Mouse (Mus musculus) ovary, postnatal 14 days (tissue): ENCODE measurements around the gene Rab1a.
"Not testable (repeated sequence)": the region's sequence is repeated elsewhere in the genome, so short reads cannot be mapped to it uniquely, and the experiment has no call there.

Experiments
- DNase-seq: peaks from one replicate; pipeline ENCODE4 v3.0.0; 2022; ENCODE audit warnings: low spot score

The Rab1a gene

DNA sequence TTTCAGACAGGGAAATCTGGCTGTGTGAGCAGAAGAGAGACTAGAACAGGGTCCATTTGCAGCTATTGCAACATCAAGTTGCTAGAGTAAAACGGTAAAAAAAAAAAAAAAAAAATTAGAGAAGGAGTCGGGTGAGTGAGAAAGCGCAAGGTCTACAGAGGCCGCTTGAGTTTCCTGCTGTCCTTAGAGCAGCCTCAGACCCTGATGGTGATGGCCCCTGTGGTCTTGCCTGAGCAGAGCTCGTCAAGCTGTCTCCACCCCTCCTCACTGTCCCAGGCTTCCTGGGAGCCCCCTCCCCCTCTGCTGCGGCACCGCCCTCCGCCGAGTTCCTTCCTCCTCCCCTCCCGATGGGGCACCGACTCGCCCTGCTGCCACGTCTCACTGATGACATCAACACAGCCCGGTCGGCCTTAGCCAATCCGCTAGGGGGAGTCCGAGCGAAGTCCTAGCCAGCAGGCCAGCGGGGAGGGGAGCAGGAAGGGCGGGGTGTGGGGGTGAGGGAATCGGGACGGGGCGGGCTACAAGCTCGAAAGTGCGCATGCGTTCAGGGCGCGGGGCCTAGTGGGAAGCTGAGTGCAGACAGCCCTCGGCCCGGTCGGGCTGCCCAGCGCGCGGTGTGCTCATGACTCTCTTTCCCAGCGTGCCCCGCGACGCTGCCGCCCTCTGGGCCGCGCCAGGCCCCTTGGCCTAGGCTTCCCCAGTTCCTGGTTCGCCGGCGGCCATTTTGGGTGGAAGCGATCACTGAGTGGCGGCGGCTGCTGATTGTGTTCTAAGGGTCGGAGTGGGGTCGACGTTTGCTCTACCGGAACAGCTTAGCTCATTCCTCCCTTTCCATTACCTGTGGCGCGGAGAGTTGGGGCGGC lies at the start of gene Rab1a:
Gene Rab1a, plus strand, starts transcription at position 720 of the 863 bp plus-strand sequence.
- peak; percentile 99 for DNase-seq

DNA sequence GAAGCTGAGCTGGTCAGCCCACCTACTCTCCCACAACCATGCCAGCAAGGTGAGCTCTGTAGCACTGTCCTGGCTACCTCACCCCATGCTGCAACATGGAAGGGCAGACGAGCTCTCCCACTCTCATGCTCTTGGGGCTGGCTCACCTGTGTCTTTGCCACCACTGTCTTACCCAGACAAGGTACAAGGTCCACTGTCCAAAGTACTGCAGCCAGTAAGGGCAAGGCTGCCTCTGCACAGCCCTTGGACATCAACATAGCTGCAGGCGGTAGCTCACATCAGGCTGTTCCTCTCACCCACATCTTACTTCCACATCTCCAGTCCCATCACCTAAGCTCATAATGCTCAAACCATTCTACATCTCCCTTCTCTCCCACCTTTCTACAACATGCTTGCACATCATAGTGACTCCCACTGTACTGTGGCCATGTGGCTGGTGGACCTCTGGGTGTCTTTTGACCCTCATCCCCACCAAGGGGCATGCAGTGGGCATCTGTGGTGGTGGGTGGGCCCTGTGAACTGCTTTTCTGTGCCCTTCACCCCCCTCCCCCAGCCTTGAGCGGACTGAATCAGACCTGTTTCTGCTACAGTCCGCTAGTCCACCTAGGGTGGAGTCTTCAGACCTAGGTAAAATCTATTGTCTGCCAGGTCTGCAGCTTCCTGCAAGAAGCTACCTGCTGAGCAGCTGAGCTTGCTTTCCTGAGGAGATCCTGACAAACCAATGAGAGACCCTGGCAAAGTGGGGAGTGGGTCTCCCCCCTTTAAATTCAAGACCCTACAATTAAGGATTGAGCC lies 48.9 kb upstream of the Rab1a start:
- no peak for DNase-seq

DNA sequence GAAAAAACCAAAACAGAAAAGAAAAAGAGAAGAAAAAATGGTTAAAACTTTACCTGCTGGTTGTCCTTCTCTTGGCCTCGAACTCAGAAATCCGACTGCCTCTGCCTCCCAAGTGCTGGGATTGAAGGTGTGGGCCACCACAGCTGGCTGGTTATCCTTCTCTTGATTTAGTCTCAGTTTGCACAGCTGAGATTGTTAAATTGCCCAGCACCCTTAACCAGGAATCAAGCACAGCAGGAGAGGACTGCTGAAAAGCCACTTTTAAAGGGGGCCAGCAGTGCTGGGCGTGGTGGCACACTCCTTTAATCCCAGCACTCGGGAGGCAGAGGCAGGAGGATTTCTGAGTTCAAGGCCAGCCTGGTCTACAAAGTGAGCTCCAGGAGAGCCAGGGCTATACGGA lies 47.7 kb upstream of the Rab1a start:
- not testable (repeated sequence) for DNase-seq

DNA sequence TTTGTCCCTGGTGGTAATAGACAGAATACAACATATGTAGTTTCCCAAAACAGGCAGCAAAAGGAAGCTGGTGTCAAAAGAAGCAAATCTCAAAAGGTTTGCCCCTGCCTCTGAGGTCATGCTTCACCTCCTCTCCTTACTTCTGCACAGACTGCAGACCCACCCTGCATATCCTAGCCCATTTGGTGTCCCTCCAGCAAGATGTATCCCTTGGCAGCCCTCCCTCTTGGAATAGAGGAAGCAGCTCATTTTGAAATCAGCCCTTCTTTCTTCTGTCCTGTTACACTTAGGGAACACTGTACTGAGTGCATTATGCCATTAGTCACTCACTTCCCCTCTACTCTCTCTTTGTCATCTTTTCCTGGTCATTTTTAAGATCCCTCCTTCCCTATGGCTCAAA lies 42.4 kb upstream of the Rab1a start:
- no peak for DNase-seq

GRCm38 (mm10) chr11:20164979-20165867 lies 36.0 kb upstream of the Rab1a start:
- DNase-seq: no peak

- DNase-seq: no peak
Measured at GRCm38 (mm10) chr11:20165991-20166390, 35.2 kb upstream of the Rab1a start.

GRCm38 (mm10) chr11:20166476-20166875 lies 34.8 kb upstream of the Rab1a start:
- DNase-seq: not testable (repeated sequence)

DNA sequence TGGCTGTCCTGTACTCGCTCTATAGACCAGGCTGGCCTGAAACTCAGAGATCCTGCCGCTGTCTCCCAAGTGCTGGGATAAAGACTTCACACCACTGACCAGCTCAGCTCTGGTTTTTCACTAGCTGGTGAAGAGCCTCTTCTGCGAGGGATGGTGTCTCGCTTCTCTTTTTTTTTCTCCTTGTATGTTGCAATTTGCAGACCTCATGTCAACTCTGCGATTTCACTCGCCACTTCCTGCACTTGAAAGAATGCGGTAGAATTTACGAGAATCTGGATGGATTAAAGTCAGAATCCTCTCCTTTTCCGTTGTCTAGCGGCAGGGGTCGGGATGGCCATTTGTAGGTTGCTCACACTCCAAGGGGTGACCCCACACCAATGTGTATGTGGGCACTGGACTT lies 32.3 kb upstream of the Rab1a start:
- DNase-seq: no peak

DNA sequence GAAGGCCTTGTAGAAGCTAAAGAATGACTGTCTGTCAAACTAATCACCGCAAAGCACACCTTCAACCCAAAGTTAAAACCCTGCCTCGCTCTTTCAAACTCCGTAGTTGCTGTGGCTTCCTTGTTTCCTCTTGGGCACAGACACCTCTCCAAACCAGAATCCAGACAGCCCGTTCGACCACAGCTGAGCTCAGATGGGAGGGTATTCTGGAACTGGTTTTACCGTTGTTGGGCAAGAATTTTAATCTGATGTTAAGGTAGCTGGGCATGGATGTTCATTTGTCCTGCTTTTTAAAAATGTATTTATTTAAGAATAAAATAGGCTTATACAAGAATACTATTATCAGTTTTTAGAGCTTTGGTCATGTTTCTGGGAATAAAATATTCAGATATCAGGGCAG lies 14.0 kb upstream of the Rab1a start:
- no peak for DNase-seq

DNA sequence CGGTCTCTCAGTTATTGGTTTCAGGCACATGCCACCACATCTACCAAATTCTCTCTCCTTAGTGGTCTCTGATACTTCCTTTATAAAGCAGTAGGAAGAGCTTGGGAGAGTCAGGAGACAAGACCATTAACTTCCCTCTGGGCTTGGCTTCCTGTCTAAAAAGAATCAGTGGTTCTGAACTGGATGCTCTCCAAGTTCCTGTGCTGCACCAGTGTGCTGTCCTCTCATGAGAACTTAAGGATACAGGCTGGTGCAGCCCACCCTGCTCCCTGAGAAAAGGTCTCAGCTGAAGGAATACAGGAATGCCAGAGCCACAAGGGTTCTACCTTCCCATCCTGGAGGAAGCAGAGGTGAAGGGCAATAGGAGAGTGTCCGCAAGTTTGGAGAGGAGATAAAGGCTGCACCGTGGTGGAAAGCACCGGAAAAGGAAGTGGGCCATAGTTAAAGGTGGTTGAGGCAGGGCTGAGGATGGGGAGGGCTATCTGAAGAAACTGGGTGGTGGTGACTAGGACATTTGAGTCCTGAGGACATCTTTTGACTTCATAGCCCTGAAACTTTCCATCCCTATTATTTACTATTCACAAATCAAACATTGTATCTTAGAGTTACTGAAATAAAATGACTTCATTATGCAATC lies 8.0 kb upstream of the Rab1a start:
- DNase-seq: no peak

- DNase-seq: peak; percentile 46
Measured at GRCm38 (mm10) chr11:20201661-20202101, 449 bp downstream of the Rab1a start.

- DNase-seq: no peak
Measured at GRCm38 (mm10) chr11:20202299-20203011, 1.2 kb downstream of the Rab1a start.

DNA sequence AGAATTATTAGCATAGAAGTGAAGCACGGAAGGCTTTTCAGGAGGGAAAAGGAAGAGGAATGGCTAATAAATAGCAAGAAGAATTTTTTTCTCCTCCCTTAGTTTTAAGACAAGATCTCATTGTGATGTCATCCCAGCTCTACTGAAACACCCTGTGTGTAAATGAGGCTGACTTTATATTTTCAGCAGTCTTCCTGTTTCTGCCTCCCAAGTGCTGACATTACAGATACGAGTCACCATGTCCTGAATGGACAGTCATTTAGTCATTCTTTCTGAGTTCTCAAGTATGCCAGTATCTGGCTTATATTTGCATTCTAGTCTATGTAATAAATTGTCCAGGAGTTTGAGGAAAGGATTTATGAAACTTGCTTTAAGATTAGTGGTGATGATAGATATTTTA lies 3.1 kb downstream of the Rab1a start:
- DNase-seq: no peak

- DNase-seq: no peak
Measured at GRCm38 (mm10) chr11:20204870-20205446, 3.7 kb downstream of the Rab1a start.

DNA sequence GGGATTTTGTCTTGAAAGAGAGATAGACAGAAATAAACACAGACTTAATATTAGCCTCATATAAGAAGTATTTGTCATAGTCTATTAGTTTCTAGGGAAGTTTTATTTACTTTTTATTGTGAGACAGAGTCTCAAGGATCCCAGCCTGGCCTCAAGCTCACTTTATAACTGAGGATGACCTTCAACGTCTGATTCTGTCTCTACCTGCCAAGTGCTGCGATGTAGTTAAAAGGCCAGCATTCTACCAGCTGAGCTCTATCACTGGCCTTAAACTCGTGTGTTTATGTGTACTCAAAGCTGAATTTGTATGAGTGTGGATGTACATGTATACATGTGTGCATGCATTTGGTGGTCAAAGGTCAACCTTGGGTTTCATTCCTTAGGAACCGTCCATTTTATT lies 4.3 kb downstream of the Rab1a start:
- DNase-seq: no peak

- no peak for DNase-seq
Measured at GRCm38 (mm10) chr11:20206626-20207223, 5.5 kb downstream of the Rab1a start.

DNA sequence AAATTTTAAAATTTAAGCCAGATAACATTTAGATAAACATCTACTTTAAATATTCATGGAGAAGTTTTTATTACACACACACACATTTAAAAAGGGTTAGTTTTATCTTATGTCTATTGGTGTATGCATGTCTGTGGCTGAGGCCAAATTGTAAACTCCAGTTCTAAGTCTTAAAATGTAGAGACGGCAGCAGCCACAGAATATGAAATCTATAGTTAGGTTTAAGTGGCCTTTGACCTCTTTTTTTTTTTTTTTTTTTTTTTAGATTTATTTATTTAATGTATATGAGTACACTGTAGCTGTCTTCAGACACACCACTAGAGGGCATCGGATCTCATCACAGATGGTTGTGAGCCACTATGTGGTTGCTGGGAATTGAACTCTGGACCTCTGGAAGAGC lies 6.4 kb downstream of the Rab1a start:
- no peak for DNase-seq

DNA sequence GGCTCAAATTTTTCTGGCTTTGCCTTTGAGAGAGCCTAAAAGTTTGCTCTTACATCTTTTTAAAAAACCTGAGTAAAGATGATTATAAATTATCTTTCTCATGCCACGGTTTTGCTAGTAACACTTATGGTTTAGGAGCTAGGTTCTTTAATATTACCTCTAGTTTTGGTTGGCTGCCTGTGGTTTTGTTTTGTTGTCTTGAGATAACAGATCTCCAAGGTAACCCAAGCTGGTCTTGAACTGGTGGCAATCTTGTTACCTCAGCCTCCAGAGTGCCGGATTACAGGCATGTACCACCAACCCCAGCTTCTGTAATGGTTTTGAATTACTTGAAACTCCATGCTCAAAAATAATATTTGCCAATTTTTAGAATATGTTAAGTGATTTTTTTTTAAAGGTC lies 10.6 kb downstream of the Rab1a start:
- DNase-seq: no peak

GRCm38 (mm10) chr11:20214779-20215178 lies 13.5 kb downstream of the Rab1a start:
- DNase-seq: no peak

- no peak for DNase-seq
Measured at GRCm38 (mm10) chr11:20216415-20216814, 15.2 kb downstream of the Rab1a start.
